Mouse (Mus musculus) thymus, postnatal 36 days (tissue): ENCODE measurements around the gene Mthfsd.

Experiments used
- DNase-seq, 2 experiments: peaks; one replicate each; pipeline ENCODE4 v3.0.0; 2022; ENCODE audit warnings: mixed read lengths in 2 of 2

Gene Mthfsd

GRCm38 (mm10) chr8:121088281-121088680, 19.9 kb downstream of the Mthfsd start:
- DNase-seq, result no peak

GRCm38 (mm10) chr8:121086004-121086900, 21.9 kb downstream of the Mthfsd start:
- no peak for DNase-seq

- no peak for DNase-seq
Measured at GRCm38 (mm10) chr8:121085561-121085960, 22.6 kb downstream of the Mthfsd start.

GRCm38 (mm10) chr8:121085011-121085410, 23.2 kb downstream of the Mthfsd start:
- DNase-seq, result no peak

- DNase-seq, result no peak
Measured at GRCm38 (mm10) chr8:121084210-121084951, 23.8 kb downstream of the Mthfsd start, which contains the start of gene Foxf1. Foxf1 (plus strand) TSS chr8:121084386.

- no peak for DNase-seq
Measured at GRCm38 (mm10) chr8:121083936-121084209, 24.3 kb downstream of the Mthfsd start.

GRCm38 (mm10) chr8:121083093-121083935, 24.9 kb downstream of the Mthfsd start:
- no peak for DNase-seq

- no peak for DNase-seq
Measured at GRCm38 (mm10) chr8:121082218-121083092, 25.7 kb downstream of the Mthfsd start.

GRCm38 (mm10) chr8:121081398-121081797, 26.8 kb downstream of the Mthfsd start:
- DNase-seq, result no peak

GRCm38 (mm10) chr8:121080361-121081090, 27.7 kb downstream of the Mthfsd start:
- DNase-seq, result no peak

GRCm38 (mm10) chr8:121079944-121080343, 28.2 kb downstream of the Mthfsd start:
- no peak for DNase-seq

- no peak for DNase-seq
Measured at GRCm38 (mm10) chr8:121079201-121079600, 29.0 kb downstream of the Mthfsd start.

- no peak for DNase-seq
Measured at GRCm38 (mm10) chr8:121078721-121079120, 29.5 kb downstream of the Mthfsd start.

GRCm38 (mm10) chr8:121076555-121076954, 31.6 kb downstream of the Mthfsd start:
- DNase-seq, result no peak

GRCm38 (mm10) chr8:121075936-121076335, 32.3 kb downstream of the Mthfsd start:
- DNase-seq, result no peak

- no peak for DNase-seq
Measured at GRCm38 (mm10) chr8:121074848-121075145, 33.4 kb downstream of the Mthfsd start.

GRCm38 (mm10) chr8:121074108-121074847, 33.9 kb downstream of the Mthfsd start:
- no peak for DNase-seq

- DNase-seq, result no peak
Measured at GRCm38 (mm10) chr8:121073174-121074107, 34.8 kb downstream of the Mthfsd start.

GRCm38 (mm10) chr8:121072406-121073130, 35.6 kb downstream of the Mthfsd start:
- no peak for DNase-seq
